Mouse (Mus musculus) spleen, adult 2 months (tissue): ENCODE measurements at regions not wholly inside any gene's neighbourhood (a gene's known extent, or its start where the extent isn't known, plus 50 kb on each side); places are given as distances from the start of the nearest gene placed in this dataset.

Experiments
- CTCF ChIP-seq: fragments of 200-500 bp; IDR thresholded peaks from 2 replicates; pipeline ENCODE4 v1.5.1; 2011; ENCODE audit warnings: mild to moderate bottlenecking, inconsistent platforms; ENCODE audit not compliant: insufficient read depth, insufficient read length, insufficient replicate concordance; ENCODE audit errors: extremely low read depth
- POLR2A ChIP-seq: fragments of 200-500 bp; IDR thresholded peaks from 2 replicates; pipeline ENCODE4 v1.6.1; 2011; ENCODE audit warnings: low read depth, low read length, inconsistent platforms

DNA sequence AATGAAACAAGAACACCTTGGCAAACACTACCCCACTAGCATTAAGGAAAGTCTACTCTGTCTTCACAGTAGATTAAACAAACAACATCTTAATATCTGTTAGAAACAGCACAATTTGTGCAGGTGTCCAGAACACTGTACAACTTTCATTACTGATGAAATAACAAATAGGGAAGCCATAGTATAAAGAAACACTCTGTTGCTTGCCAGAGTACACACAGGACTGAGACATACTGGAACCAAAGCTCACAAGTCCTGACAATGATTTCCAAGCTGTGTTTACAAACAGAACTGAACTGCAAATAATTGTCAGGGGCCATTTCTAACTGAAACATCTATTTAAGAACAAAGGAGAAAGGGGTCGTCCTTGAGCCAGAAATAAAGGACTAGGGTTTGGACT lies 478.4 kb downstream of the Klf12 start:
- TF ChIP-seq POLR2A (no peak), CTCF (no peak)
